Mouse (Mus musculus) thymus, adult 2 months (tissue): Measurements from ENCODE around the gene Spef1. TPM values are rescaled to one million over a fixed set of nuclear protein-coding genes. Genes with fewer than 3 reads are reported as not detected.

Source experiments
- DNase-seq: peaks from one replicate; pipeline ENCODE4 v3.0.0; 2021
- H3K27ac ChIP-seq: fragments of 200-500 bp; 2 replicates; pipeline ENCODE4 v1.5.1; 2012; ENCODE audit warnings: low read length, control low read depth; ENCODE audit not compliant: control insufficient read depth, insufficient read depth
- H3K27me3 ChIP-seq: fragments of 200-500 bp; 2 replicates; pipeline ENCODE4 v1.6.1; 2012; ENCODE audit warnings: mild to moderate bottlenecking, low read length, moderate library complexity, mixed read lengths; ENCODE audit not compliant: control insufficient read depth, insufficient read depth
- H3K36me3 ChIP-seq: fragments of 200-500 bp; 2 replicates; pipeline ENCODE4 v1.6.1; 2012; ENCODE audit warnings: mild to moderate bottlenecking, low read length, moderate library complexity; ENCODE audit not compliant: control insufficient read depth, insufficient read depth
- H3K4me1 ChIP-seq: fragments of 200-500 bp; replicated peaks from 2 replicates; pipeline ENCODE4 v1.6.1; 2012; ENCODE audit warnings: low read length; ENCODE audit not compliant: control insufficient read depth, insufficient read depth
- H3K4me3 ChIP-seq: fragments of 200-500 bp; 2 replicates; pipeline ENCODE4 v1.5.1; 2012; ENCODE audit warnings: mild to moderate bottlenecking, low read length, control low read depth, moderate library complexity; ENCODE audit not compliant: control insufficient read depth, insufficient read depth
- CTCF ChIP-seq: fragments of 200-500 bp; IDR thresholded peaks from 2 replicates; pipeline ENCODE4 v1.5.1; 2012; ENCODE audit warnings: mild to moderate bottlenecking, control low read depth, low read length, moderate library complexity, borderline replicate concordance; ENCODE audit not compliant: control insufficient read depth, poor library complexity, insufficient read depth; ENCODE audit errors: extremely low read depth
- POLR2A ChIP-seq: fragments of 200-500 bp; IDR thresholded peaks from 2 replicates; pipeline ENCODE4 v1.6.1; 2012; ENCODE audit warnings: mild to moderate bottlenecking, low read length, control low read depth, moderate library complexity; ENCODE audit not compliant: control insufficient read depth, poor library complexity, insufficient read depth; ENCODE audit errors: extremely low read depth
- WGBS: fragments of 180-500 bp; shearing (Covaris S2); methylation state at CpG from one replicate; pipeline ENCODE4 v1.1.7; 2018; 5-methylcytosine and 5-hydroxymethylcytosine counted together
- polyA plus RNA-seq: library from polyadenylated mRNA; depleted of rRNA; stranded (reverse); fragments of >200 nt; gene quantifications from 2 replicates; pipeline ENCODE4 v1.2.3, GENCODE M21; 2012

Gene Spef1
- polyA plus RNA-seq, 1 experiment = 8.7 TPM

DNA sequence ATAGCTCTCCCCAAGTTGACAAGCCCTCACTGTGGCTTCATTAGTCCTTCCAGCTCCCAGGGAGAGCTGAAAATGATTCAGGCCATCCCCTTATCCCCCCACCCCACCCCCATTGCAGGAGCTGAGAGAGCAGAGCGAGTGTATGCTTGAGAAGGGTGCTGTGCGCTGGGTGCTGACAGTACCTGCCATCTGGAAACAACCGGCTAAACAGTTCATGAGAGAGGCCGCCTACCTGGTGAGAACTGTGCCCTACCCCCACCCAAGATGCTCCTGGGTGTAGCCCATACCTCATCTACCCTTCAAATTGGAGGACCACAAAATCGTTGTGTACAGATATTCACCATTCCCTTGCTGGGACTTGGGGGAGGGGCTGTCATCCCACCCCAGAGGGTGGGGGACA, 47.8 kb downstream of the Spef1 start:
- no peak overlapping the region for H3K27ac ChIP-seq
- DNase-seq = no peak
- 92% methylated on average over 5 of the region's 5 CpGs for WGBS
- no peaks in the 10 kb centered on the region for H3K36me3 ChIP-seq
- H3K27me3 ChIP-seq = no peaks in the 10 kb centered on the region
- TF ChIP-seq CTCF (no peak), POLR2A (no peak)
- no peak overlapping the region for H3K4me3 ChIP-seq
- H3K4me1 ChIP-seq = no peaks in the 10 kb centered on the region

DNA sequence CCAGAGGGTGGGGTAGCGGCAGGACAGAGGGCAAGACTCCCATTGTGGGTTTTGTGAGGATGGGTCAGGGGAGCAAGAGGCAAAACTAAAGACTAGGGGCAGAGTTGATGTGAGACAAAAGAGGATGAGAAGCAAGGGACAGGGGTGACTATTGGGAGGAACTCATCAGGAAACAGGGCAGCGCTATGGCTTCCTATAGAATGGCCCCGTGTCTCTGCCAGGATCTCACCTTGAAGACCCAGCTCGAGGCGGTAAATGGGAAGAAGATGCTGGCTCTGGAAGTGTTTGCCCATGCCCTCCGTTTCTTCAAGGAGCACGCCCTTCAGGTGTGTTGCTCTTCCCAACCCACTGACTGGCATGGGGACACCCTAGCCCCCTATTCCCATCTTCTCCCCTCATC, 48.3 kb downstream of the Spef1 start:
- 95% methylated on average over 7 of the region's 7 CpGs for WGBS
- DNase-seq = no peak
- Histone ChIP-seq H3K36me3 (no peaks in the 10 kb centered on the region), H3K4me1 (no peaks in the 10 kb centered on the region), H3K4me3 (no peak overlapping the region), H3K27me3 (no peaks in the 10 kb centered on the region), H3K27ac (no peak overlapping the region)
- TF ChIP-seq POLR2A = no peak
- TF ChIP-seq CTCF = no peak

GRCm38 (mm10) chr2:131138296-131138695, 48.8 kb downstream of the Spef1 start:
- WGBS = 90% methylated on average over 4 of the region's 4 CpGs
- H3K36me3 ChIP-seq = no peaks in the 10 kb centered on the region
- H3K4me3 ChIP-seq = no peak overlapping the region
- no peak for TF ChIP-seq POLR2A
- no peak for TF ChIP-seq CTCF
- DNase-seq = no peak
- no peaks in the 10 kb centered on the region for H3K4me1 ChIP-seq
- H3K27ac ChIP-seq = no peak overlapping the region
- H3K27me3 ChIP-seq = no peaks in the 10 kb centered on the region

GRCm38 (mm10) chr2:131135521-131136139, 51.5 kb downstream of the Spef1 start:
- Histone ChIP-seq H3K4me3 (no peak overlapping the region), H3K27ac (no peak overlapping the region), H3K27me3 (no peaks in the 10 kb centered on the region), H3K4me1 (no peaks in the 10 kb centered on the region), H3K36me3 (no peaks in the 10 kb centered on the region)
- WGBS = 95% methylated on average over 11 of the region's 11 CpGs
- TF ChIP-seq POLR2A = no peak
- no peak for TF ChIP-seq CTCF
- no peak for DNase-seq

- H3K36me3 ChIP-seq = no peaks in the 10 kb centered on the region
- DNase-seq = no peak
- TF ChIP-seq CTCF = no peak
- no peak overlapping the region for H3K27ac ChIP-seq
- H3K27me3 ChIP-seq = no peaks in the 10 kb centered on the region
- 95% methylated on average over 8 of the region's 8 CpGs for WGBS
- no peak overlapping the region for H3K4me3 ChIP-seq
- no peaks in the 10 kb centered on the region for H3K4me1 ChIP-seq
Observed at GRCm38 (mm10) chr2:131134826-131135400, 52.2 kb downstream of the Spef1 start.

DNA sequence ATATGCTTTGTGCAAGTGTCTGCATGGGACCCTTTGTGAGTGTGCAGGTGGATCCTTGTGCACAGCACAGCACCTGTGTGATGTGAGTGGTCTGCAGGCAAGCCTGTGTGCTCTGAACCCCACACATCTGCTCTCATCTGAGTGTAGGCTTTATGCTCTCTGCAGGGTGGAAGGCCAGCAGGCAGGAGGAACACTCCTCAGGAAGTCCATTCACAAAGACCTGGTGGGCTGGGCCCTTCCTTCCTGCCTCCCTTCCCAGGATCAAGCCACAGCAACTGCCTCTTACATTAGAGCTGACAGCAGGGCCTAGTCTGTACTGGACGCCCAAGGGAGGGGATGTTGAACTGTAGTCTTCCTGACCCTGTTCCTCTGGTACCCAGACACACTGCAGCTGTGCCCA, 52.7 kb downstream of the Spef1 start:
- DNase-seq = no peak
- 25% methylated on average over 1 of the region's 1 CpGs for WGBS
- Histone ChIP-seq H3K4me1 (no peaks in the 10 kb centered on the region), H3K4me3 (no peak overlapping the region), H3K27ac (no peak overlapping the region), H3K36me3 (no peaks in the 10 kb centered on the region), H3K27me3 (no peaks in the 10 kb centered on the region)
- TF ChIP-seq CTCF (no peak), POLR2A (no peak)
